Mouse (Mus musculus): ENCODE results near the gene St6gal1. TPM values are rescaled to one million over a fixed set of nuclear protein-coding genes. Genes with fewer than 3 reads are reported as not detected.

Gene St6gal1
- polyA plus RNA-seq, 1 experiment from 2014 or later: 21.1 TPM

GRCm38 (mm10) chr16:23226601-23227351, 2.2 kb downstream of the St6gal1 start:
- H3K27me3 ChIP-seq (ENCODE audit: control insufficient read depth, insufficient read depth, low read depth, low read length): peaks cover 44% of the 10 kb centered on the region
- ATAC-seq (ENCODE audit: low read depth): no peak
- WGBS (ENCODE audit: insufficient replicate concordance): 10% methylated on average over 14 of the region's 14 CpGs
- H3K4me1 ChIP-seq (ENCODE audit: control insufficient read depth, low read depth, low read length): no peaks in the 10 kb centered on the region; the same call in 1 of the 2 replicates
- no peaks in the 10 kb centered on the region for H3K36me3 ChIP-seq (ENCODE audit: control insufficient read depth, insufficient read depth)
- no peaks in the 10 kb centered on the region for H3K9me3 ChIP-seq (replicated peaks; ENCODE audit: control insufficient read depth, low read length)
- peak overlapping the region; percentile 20; the same call in 1 of the 2 replicates for H3K9ac ChIP-seq (ENCODE audit: low read depth, low read length)
- peak overlapping the region; percentile 62 for H3K4me3 ChIP-seq (ENCODE audit: low read depth, low read length)
- no peak overlapping the region for H3K27ac ChIP-seq (ENCODE audit: low read length)
- peak overlapping the region; percentile 68 for H3K4me2 ChIP-seq (ENCODE audit: low read depth, low read length)

DNA sequence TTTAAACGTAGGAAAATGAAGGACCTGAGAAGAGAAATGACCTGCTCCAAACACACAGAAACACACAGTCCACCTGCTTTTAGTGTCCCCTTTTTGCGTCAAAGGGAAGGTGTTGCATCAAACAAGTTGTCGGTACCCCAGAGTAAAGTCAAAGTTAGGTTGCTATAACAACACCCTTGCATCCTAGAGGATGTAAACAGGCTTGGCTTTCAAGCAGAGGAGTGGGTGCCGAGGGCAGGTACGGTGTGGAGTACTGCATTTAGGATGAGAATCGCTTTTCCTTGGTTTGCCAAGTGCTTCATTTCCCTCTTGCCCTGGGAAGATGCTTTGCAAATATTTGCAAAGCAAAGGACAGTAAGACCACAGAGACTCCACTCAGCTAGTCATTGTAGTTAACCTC, 3.3 kb downstream of the St6gal1 start:
- ATAC-seq (ENCODE audit: low read depth): no peak
- WGBS (ENCODE audit: insufficient replicate concordance): 36% methylated on average over 6 of the region's 6 CpGs
- Histone ChIP-seq H3K4me3 (ENCODE audit: low read depth, low read length) (no peak overlapping the region), H3K4me1 (ENCODE audit: control insufficient read depth, low read depth, low read length) (no peaks in the 10 kb centered on the region; the same call in 1 of the 2 replicates), H3K9me3 (replicated peaks; ENCODE audit: control insufficient read depth, low read length) (no peaks in the 10 kb centered on the region), H3K36me3 (ENCODE audit: control insufficient read depth, insufficient read depth) (no peaks in the 10 kb centered on the region), H3K9ac (ENCODE audit: low read depth, low read length) (no peak overlapping the region), H3K4me2 (ENCODE audit: low read depth, low read length) (no peak overlapping the region), H3K27me3 (ENCODE audit: control insufficient read depth, insufficient read depth, low read depth, low read length) (peaks cover 44% of the 10 kb centered on the region), H3K27ac (ENCODE audit: low read length) (no peak overlapping the region)

DNA sequence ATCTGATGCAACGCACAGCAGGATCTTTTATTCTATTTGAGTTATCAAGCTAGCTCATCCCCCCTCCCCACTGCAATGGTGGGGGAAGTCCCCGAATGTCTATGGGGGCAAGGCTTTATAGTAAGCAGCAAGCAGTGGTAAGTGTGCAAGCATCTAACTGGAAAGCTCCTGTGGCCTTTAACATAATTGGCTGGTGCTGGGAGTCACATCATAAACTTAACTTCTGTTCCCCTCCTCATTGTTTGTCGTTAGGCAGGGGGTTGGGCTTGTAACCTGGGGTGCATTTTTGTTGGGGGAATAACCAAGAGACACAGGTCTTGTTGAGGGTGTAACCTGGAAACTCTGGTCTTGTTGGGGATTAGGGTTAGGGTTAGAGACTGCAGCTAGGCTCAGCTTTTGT, 3.9 kb downstream of the St6gal1 start:
- H3K27ac ChIP-seq (ENCODE audit: low read length): no peak overlapping the region
- no peak overlapping the region for H3K4me3 ChIP-seq (ENCODE audit: low read depth, low read length)
- peaks cover 41% of the 10 kb centered on the region for H3K27me3 ChIP-seq (ENCODE audit: control insufficient read depth, insufficient read depth, low read depth, low read length)
- 48% methylated on average over 3 of the region's 3 CpGs for WGBS (ENCODE audit: insufficient replicate concordance)
- no peaks in the 10 kb centered on the region for H3K36me3 ChIP-seq (ENCODE audit: control insufficient read depth, insufficient read depth)
- H3K4me1 ChIP-seq (ENCODE audit: control insufficient read depth, low read depth, low read length): no peaks in the 10 kb centered on the region; the same call in 1 of the 2 replicates
- ATAC-seq (ENCODE audit: low read depth): no peak
- H3K9ac ChIP-seq (ENCODE audit: low read depth, low read length): no peak overlapping the region
- no peaks in the 10 kb centered on the region for H3K9me3 ChIP-seq (replicated peaks; ENCODE audit: control insufficient read depth, low read length)
- no peak overlapping the region for H3K4me2 ChIP-seq (ENCODE audit: low read depth, low read length)

DNA sequence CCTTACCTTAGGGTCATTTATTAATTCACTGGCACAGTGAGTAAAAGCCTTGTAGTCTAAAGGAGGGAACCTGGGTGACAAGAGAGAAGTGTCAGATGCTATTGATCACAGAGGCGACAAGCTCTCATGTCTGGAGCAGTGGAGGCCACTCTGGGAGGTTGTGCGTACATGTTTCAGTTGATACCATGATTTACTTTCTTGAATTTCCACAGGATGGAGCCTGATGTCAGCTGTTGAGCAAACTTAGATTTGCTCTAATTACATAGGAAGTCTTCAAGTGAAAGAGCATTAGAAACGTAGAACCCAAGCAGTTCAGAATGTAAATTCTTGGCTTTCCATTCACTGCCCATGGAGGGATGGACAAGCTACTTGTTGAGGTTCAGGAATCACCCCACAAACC, 5.4 kb downstream of the St6gal1 start:
- Histone ChIP-seq H3K4me2 (ENCODE audit: low read depth, low read length) (no peak overlapping the region), H3K27ac (ENCODE audit: low read length) (no peak overlapping the region), H3K4me1 (ENCODE audit: control insufficient read depth, low read depth, low read length) (no peaks in the 10 kb centered on the region; the same call in none of the 2 replicates), H3K36me3 (ENCODE audit: control insufficient read depth, insufficient read depth) (no peaks in the 10 kb centered on the region), H3K27me3 (ENCODE audit: control insufficient read depth, insufficient read depth, low read depth, low read length) (peaks cover 26% of the 10 kb centered on the region), H3K9ac (ENCODE audit: low read depth, low read length) (no peak overlapping the region), H3K9me3 (replicated peaks; ENCODE audit: control insufficient read depth, low read length) (no peaks in the 10 kb centered on the region), H3K4me3 (ENCODE audit: low read depth, low read length) (no peak overlapping the region)
- ATAC-seq (ENCODE audit: low read depth): no peak
- WGBS (ENCODE audit: insufficient replicate concordance): 54% methylated on average over 3 of the region's 3 CpGs

- Histone ChIP-seq H3K4me1 (ENCODE audit: control insufficient read depth, low read depth, low read length) (no peaks in the 10 kb centered on the region; the same call in none of the 2 replicates), H3K4me3 (ENCODE audit: low read depth, low read length) (no peak overlapping the region), H3K9ac (ENCODE audit: low read depth, low read length) (no peak overlapping the region), H3K36me3 (ENCODE audit: control insufficient read depth, insufficient read depth) (no peaks in the 10 kb centered on the region), H3K27me3 (ENCODE audit: control insufficient read depth, insufficient read depth, low read depth, low read length) (peaks cover 14% of the 10 kb centered on the region), H3K4me2 (ENCODE audit: low read depth, low read length) (no peak overlapping the region), H3K27ac (ENCODE audit: low read length) (no peak overlapping the region), H3K9me3 (replicated peaks; ENCODE audit: control insufficient read depth, low read length) (no peaks in the 10 kb centered on the region)
- 59% methylated on average over 4 of the region's 4 CpGs for WGBS (ENCODE audit: insufficient replicate concordance)
- no peak for ATAC-seq (ENCODE audit: low read depth)
Observed at GRCm38 (mm10) chr16:23231168-23231567, 6.6 kb downstream of the St6gal1 start.

GRCm38 (mm10) chr16:23232691-23233090, 8.2 kb downstream of the St6gal1 start:
- Histone ChIP-seq H3K4me3 (ENCODE audit: low read depth, low read length) (no peak overlapping the region), H3K4me1 (ENCODE audit: control insufficient read depth, low read depth, low read length) (no peaks in the 10 kb centered on the region; the same call in none of the 2 replicates), H3K9ac (ENCODE audit: low read depth, low read length) (no peak overlapping the region), H3K4me2 (ENCODE audit: low read depth, low read length) (no peak overlapping the region), H3K27me3 (ENCODE audit: control insufficient read depth, insufficient read depth, low read depth, low read length) (peaks cover 2% of the 10 kb centered on the region; the same call in 1 of the 2 replicates), H3K27ac (ENCODE audit: low read length) (no peak overlapping the region), H3K9me3 (replicated peaks; ENCODE audit: control insufficient read depth, low read length) (no peaks in the 10 kb centered on the region), H3K36me3 (ENCODE audit: control insufficient read depth, insufficient read depth) (no peaks in the 10 kb centered on the region)
- no peak for ATAC-seq (ENCODE audit: low read depth)
- WGBS (ENCODE audit: insufficient replicate concordance): 43% methylated on average over 7 of the region's 7 CpGs

- H3K4me1 ChIP-seq (ENCODE audit: control insufficient read depth, low read depth, low read length): no peaks in the 10 kb centered on the region; the same call in none of the 2 replicates
- no peak overlapping the region for H3K4me3 ChIP-seq (ENCODE audit: low read depth, low read length)
- H3K27ac ChIP-seq (ENCODE audit: low read length): no peak overlapping the region
- no peaks in the 10 kb centered on the region for H3K36me3 ChIP-seq (ENCODE audit: control insufficient read depth, insufficient read depth)
- WGBS (ENCODE audit: insufficient replicate concordance): 34% methylated on average over 10 of the region's 10 CpGs
- H3K27me3 ChIP-seq (ENCODE audit: control insufficient read depth, insufficient read depth, low read depth, low read length): no peaks in the 10 kb centered on the region
- no peak overlapping the region for H3K9ac ChIP-seq (ENCODE audit: low read depth, low read length)
- H3K4me2 ChIP-seq (ENCODE audit: low read depth, low read length): no peak overlapping the region
- no peaks in the 10 kb centered on the region for H3K9me3 ChIP-seq (replicated peaks; ENCODE audit: control insufficient read depth, low read length)
- peak; percentile 19; the same call in 1 of the 2 replicates for ATAC-seq (ENCODE audit: low read depth)
Observed at GRCm38 (mm10) chr16:23233496-23233895, 9.0 kb downstream of the St6gal1 start.

GRCm38 (mm10) chr16:23234557-23234956, 10.0 kb downstream of the St6gal1 start:
- 48% methylated on average over 5 of the region's 5 CpGs for WGBS (ENCODE audit: insufficient replicate concordance)
- H3K9ac ChIP-seq (ENCODE audit: low read depth, low read length): no peak overlapping the region
- H3K36me3 ChIP-seq (ENCODE audit: control insufficient read depth, insufficient read depth): no peaks in the 10 kb centered on the region
- H3K4me2 ChIP-seq (ENCODE audit: low read depth, low read length): no peak overlapping the region
- H3K9me3 ChIP-seq (replicated peaks; ENCODE audit: control insufficient read depth, low read length): no peaks in the 10 kb centered on the region
- H3K4me1 ChIP-seq (ENCODE audit: control insufficient read depth, low read depth, low read length): no peaks in the 10 kb centered on the region; the same call in none of the 2 replicates
- H3K27me3 ChIP-seq (ENCODE audit: control insufficient read depth, insufficient read depth, low read depth, low read length): no peaks in the 10 kb centered on the region
- H3K27ac ChIP-seq (ENCODE audit: low read length): no peak overlapping the region
- no peak for ATAC-seq (ENCODE audit: low read depth)
- no peak overlapping the region for H3K4me3 ChIP-seq (ENCODE audit: low read depth, low read length)

- H3K36me3 ChIP-seq (ENCODE audit: control insufficient read depth, insufficient read depth): no peaks in the 10 kb centered on the region
- H3K27me3 ChIP-seq (ENCODE audit: control insufficient read depth, insufficient read depth, low read depth, low read length): no peaks in the 10 kb centered on the region
- no peak overlapping the region for H3K4me2 ChIP-seq (ENCODE audit: low read depth, low read length)
- ATAC-seq (ENCODE audit: low read depth): 0 out of 2 replicates have a peak, but pooled peaks have one; percentile 9
- 53% methylated on average over 7 of the region's 7 CpGs for WGBS (ENCODE audit: insufficient replicate concordance)
- H3K27ac ChIP-seq (ENCODE audit: low read length): no peak overlapping the region
- no peaks in the 10 kb centered on the region; the same call in none of the 2 replicates for H3K4me1 ChIP-seq (ENCODE audit: control insufficient read depth, low read depth, low read length)
- H3K4me3 ChIP-seq (ENCODE audit: low read depth, low read length): no peak overlapping the region
- H3K9ac ChIP-seq (ENCODE audit: low read depth, low read length): no peak overlapping the region
- no peaks in the 10 kb centered on the region for H3K9me3 ChIP-seq (replicated peaks; ENCODE audit: control insufficient read depth, low read length)
Observed at GRCm38 (mm10) chr16:23235173-23235694, 10.7 kb downstream of the St6gal1 start.
